ENCODE assay signal across 8 mouse cellular contexts in genomic region chr19:33268044-33268443, GRCm38 (mm10).
DNase-seq lines count a peak whose midpoint lies in the region; TF ChIP-seq lines count a peak whose summit lies in the region.

No protein-coding gene starts in this region.

- no peaks in the 10 kb centered on the region for H3K27me3 ChIP-seq in heart, adult 2 months (ENCODE audit: control insufficient read depth, insufficient read depth, low read length)

- TF ChIP-seq CTCF in heart, adult 2 months (IDR thresholded peaks at IDR 0.05): peak; percentile 51
- TF ChIP-seq CTCF in olfactory bulb, adult 2 months (IDR thresholded peaks at IDR 0.05; ENCODE audit: insufficient read depth, low read depth, low read length): peak; percentile 51; the same call in 1 of the 2 replicates

- intact Hi-C loops in heart, adult 2 months (cut with DNase I): no loop called here

- no peak overlapping the region for H3K9ac ChIP-seq in heart, adult 2 months (ENCODE audit: low read depth, low read length)

- peak in 1 of 2 experiments; percentile 24 for DNase-seq in heart, adult 2 months
- no peak for DNase-seq in heart, adult 8-10 months (ENCODE audit: low spot score)
- DNase-seq in B cell, adult 2 months: peak; percentile 66 to 68
- peak; percentile 38 for DNase-seq in adrenal gland, postnatal 14 days
- no peak for DNase-seq in frontal cortex, postnatal 14 days (ENCODE audit: low spot score in 2 of 2)
- DNase-seq in left cerebral cortex, adult 11 months (ENCODE audit: low spot score): no peak
- DNase-seq in MN1 (ENCODE audit: low spot score): no peak

- H3K36me3 ChIP-seq in heart, adult 2 months (ENCODE audit: control insufficient read depth, insufficient read depth, low read length): no peaks in the 10 kb centered on the region

- no peak overlapping the region for H3K4me3 ChIP-seq in heart, adult 2 months
- H3K4me3 ChIP-seq in olfactory bulb, adult 2 months (ENCODE audit: insufficient read depth, low read depth, low read length): no peak overlapping the region

- H3K27ac ChIP-seq in heart, adult 2 months: no peak overlapping the region
- no peak overlapping the region for H3K27ac ChIP-seq in olfactory bulb, adult 2 months (ENCODE audit: insufficient read depth, low read depth, low read length)

- no peak for TF ChIP-seq EP300 in heart, adult 2 months (IDR thresholded peaks at IDR 0.05; ENCODE audit: insufficient read depth, low read depth, low read length)

- no peaks in the 10 kb centered on the region for H3K79me2 ChIP-seq in heart, adult 2 months (replicated peaks; ENCODE audit: control insufficient read depth, insufficient read depth, low read length)

- no peak for TF ChIP-seq POLR2A in heart, adult 2 months (IDR thresholded peaks at IDR 0.05; ENCODE audit: insufficient read depth, low read depth, low read length)
- no peak for TF ChIP-seq POLR2A in olfactory bulb, adult 2 months (IDR thresholded peaks at IDR 0.05; ENCODE audit: insufficient read depth, low read depth, low read length)

- WGBS in heart, adult 2 months: 75% methylated on average over 14 of the region's 14 CpGs
- WGBS in olfactory bulb, adult 2 months: 86% methylated on average over 14 of the region's 14 CpGs

- no peaks in the 10 kb centered on the region for H3K4me1 ChIP-seq in heart, adult 2 months (ENCODE audit: control insufficient read depth, insufficient read depth, low read length)
- H3K4me1 ChIP-seq in olfactory bulb, adult 2 months (ENCODE audit: control insufficient read depth, insufficient read depth, low read length): no peaks in the 10 kb centered on the region

Comparison
In these comparisons a context has a peak if more than half of its experiments do, and no peak if none do; other contexts are left out.
1. DNase-seq: peak in B cell, adult 2 months (2 of 2) and adrenal gland, postnatal 14 days (single experiment); none in heart, adult 8-10 months (single experiment), frontal cortex, postnatal 14 days (0 of 2), left cerebral cortex, adult 11 months (single experiment) and MN1 (single experiment).